10 mouse cellular contexts compared by ENCODE assay signal in the genomic region with DNA sequence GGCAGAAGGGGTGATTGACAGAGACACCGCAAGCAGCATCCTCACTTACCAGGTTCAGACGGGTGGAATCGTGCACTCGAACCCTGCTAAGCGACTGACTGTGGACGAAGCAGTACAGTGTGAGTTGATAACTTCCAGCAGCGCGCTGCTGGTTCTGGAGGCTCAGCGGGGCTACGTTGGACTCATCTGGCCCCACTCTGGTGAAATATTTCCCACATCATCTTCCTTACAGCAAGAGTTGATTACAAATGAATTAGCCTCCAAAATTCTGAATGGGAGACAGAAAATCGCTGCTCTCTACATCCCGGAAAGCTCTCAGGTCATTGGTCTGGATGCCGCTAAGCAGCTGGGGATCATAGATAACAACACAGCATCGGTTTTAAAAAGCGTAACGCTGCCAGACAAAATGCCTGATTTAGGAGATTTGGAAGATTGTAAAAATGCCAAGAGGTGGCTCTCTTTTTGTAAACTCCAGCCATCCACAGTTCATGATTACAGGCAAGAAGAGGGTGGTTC.
"Had no signal": no experiment of that assay in that cellular context is flagged by ENCODE, and none has a peak within 500 bp of the region (broad histone marks: within the 10 kb centered on the region; RNA-seq: fewer than 3 reads in every experiment).

No protein-coding gene starts in this region.

- H3K4me3 ChIP-seq: limb, embryonic 15.5 days; liver, embryonic 12.5 days; midbrain, embryonic 10.5 days had no signal

- H3K36me3 ChIP-seq: liver, embryonic 12.5 days had no signal

- H3K9me3 ChIP-seq: limb, embryonic 15.5 days; liver, embryonic 12.5 days; midbrain, embryonic 10.5 days had no signal

- H3K9ac ChIP-seq: limb, embryonic 15.5 days; liver, embryonic 12.5 days had no signal

- H3K27ac ChIP-seq: kidney, postnatal 0 days; limb, embryonic 15.5 days; liver, embryonic 12.5 days; midbrain, embryonic 10.5 days had no signal

- H3K27me3 ChIP-seq: limb, embryonic 15.5 days; liver, embryonic 12.5 days had no signal

- H3K4me1 ChIP-seq: limb, embryonic 15.5 days; liver, embryonic 12.5 days had no signal

- ATAC-seq: hindbrain, postnatal 0 days; liver, embryonic 12.5 days had no signal

- H3K4me2 ChIP-seq: limb, embryonic 15.5 days; liver, embryonic 12.5 days had no signal

- DNase-seq: kidney, adult 11 months; kidney, adult 9 months; kidney, postnatal 36 days; midbrain, embryonic 14.5 days; thymus, postnatal 36 days had no signal
